Mouse (Mus musculus) mouse embryonic stem cell (cell line): Measurements from ENCODE around the gene Nup50.
"Not testable (repeated sequence)": the region's sequence is repeated elsewhere in the genome, so short reads cannot be mapped to it uniquely, and the experiment has no call there.

Source experiments
- in situ Hi-C, 2 experiments: fragments of 300-500 bp; cut with MboI; formaldehyde crosslinking; loops; 1 replicate in 1 of 2; 3 replicates in 1 of 2; pipeline ENCODE4 v1.14.3; 2019 to 2020; ENCODE audit warnings: low sequenced_read_pairs in 2 of 2, low pct_unique_long_range_greater_than_20kb in 1 of 2, mixed read lengths in 1 of 2; ENCODE audit not compliant: unreplicated experiment in 1 of 2

The Nup50 gene

DNA sequence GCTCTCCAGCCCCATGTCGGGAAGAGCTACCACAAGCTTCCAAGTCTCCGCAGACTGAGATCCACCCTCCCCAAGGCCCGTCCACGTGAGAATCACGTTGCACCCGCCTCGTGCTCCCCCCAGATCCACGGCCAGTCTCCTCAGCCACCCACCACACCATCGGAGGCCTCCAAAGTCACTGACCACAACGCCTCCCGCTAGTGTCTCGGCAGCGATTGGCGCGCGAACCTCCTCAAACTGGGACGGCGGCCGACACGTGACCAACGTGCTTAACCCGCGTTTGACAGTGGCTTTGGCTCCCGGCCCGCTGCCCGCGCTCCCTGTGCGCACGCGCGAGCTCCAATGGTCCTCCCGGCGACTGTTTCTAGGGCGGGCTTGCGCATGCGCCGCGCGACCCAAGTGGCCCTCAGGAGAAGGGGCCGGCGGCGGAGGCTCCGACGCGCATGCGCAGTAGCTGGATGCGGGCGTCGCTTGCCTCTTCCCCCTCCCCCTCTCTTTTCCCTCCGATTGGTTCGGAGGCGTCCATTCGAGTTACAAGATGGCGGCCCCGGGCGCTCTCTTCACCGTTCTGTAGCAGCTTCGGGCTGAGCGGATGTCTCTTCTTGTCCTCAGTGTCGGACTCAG is at the start of gene Nup50:
TSS of gene Nup50 (plus strand) at position 528 of the 624 bp plus-strand sequence.
- in situ Hi-C loops: no loop called here

DNA sequence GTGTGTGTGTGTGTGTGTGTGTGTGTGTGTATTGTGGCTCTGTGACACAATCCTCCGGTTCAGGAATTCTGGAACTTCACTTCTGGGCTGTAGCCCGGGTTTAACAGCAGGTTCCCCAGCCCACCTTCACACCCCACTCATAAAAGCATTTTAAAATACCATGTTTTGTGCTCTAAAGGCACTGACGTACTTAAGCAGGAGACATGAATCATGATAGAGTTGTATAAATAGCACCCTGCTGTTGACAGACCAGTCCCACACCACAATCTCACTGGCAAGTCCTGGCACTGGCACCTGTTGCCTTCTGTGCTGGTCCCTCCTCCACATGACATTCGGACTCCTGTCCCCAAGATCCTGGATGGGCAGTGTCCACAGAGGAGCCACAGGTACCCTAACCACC is 49.3 kb upstream of the Nup50 start:
- in situ Hi-C loops: no loop called here

DNA sequence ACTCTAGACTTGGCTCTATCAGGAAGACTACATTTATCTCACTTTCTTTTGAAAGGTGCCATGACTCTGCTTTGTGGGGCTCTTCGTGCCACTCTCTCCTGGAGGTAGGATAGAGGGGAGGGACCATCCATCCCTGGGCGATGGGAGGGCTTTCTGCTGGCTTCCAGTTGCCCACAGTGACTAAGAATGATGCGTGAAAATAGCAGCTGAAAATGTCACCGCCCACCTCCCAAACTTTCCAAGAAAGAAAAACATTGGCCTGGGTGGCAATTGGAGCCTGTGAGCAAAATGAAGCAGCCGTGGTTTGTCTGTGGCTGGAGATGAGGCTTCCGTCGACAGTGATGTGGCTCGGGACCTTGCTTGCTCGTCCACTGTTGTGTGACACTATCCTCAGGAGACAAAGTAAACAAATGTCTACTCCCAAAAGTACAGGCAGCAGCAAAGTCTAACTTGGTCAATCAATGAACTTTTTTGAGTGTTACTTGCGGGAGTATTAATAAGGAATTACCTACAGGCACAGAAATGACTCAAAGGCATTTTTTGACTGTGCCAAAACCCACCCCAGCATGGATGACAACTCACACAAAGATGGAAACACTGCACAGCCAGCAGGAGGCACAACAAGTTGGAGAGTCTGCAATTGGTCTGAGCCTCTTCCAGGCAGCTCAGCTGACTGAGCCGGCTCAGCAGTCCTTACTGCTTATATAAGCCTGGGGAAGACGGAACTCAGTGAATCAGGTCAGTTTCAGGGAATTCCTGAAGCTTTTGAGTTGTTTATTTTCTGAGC is 46.0 kb upstream of the Nup50 start:
- in situ Hi-C loops: no loop called here

DNA sequence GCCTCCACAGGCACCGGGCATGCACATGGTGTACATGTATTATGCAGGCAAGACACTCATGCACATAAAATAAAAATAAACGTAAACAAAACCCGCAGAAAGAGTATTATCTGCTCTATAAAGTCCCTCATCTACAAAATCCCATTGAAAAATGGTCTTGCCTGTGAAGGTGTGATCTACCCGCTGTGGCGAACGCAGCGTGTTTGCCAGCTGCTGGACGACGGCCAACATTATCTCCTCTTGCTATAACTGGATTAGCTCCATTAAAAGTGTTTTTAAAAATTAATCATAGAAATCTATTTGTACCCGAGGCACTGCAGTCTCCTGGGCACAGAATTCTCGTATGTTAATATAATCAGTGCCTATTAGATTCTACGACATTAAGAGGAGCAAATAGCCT is 35.1 kb upstream of the Nup50 start:
- in situ Hi-C loops: no loop called here

DNA sequence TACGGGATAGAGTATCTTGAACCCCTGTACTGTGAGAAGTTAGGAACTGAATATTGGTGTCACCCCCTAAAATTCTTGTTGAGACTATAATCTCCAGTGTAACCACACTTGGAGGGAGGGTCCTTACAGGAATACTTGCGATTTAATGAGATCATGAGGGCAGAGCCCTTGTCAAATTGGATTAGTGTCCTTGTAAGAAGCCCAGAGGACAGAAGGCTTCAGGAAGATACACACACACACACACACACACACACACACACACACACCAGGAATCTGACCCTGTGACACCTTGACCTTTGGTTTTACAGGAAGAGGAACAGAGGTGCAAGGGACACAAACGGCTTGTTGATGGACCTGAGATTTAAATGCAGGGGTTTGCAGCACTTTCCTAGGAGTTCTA is 32.0 kb upstream of the Nup50 start:
- in situ Hi-C loops: no loop called here

DNA sequence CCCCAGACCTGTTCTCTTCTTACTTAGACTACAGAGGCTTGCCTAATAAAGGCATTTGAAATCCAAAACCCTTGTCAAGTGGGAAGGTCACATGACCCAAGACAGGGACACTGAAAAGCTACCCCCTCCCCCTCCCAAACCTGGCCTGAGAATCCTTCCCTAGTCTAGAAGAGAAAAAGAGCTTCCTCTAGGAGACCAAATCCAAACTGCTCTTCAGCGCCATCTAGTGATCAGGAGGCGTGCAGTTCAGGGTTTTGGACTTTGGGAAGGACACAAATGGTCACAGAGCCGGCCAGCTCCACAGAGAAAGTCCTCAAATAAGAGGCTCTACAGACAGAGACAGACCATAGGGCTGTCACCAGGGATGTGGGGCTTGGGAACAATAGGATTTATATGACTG is 31.6 kb upstream of the Nup50 start:
- in situ Hi-C loops: no loop called here

DNA sequence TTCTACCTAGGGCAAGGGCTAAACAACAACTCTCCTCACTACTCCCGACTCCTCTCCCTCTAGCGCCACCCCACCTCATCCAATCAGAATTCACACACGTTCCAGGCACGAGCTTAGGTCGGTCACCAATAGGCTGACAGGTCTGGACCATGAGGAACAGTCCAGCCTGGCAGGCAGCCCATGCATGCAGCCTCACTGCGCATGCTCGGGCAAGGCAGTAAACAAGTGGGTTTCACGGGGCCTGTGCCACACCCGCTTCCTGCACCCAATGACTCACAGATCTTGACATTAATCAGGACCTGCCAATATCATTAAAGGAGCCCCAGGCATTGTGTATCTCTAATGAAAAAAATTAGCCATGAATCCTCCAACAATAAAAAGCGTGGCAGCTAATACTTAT is 27.0 kb upstream of the Nup50 start:
- in situ Hi-C loops: not testable (repeated sequence)

DNA sequence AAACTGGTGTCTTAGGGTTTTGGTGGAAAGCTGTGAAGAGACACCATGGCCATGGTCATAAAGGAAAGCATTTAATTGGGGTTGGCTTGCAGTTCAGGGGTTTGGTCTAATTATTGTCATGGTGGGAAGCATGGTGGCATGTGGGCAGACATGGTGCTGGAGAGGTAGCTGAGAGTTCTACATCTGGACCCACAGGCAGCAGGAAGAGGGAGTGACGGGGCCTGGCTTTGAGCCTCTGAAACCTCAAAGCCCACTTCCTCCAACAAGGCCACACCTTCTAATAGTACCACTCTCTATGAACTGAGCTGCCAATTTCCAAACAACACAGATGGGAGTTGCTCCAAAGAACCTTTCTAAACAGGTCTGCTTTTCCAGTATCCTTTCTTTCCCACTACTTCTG is 26.5 kb upstream of the Nup50 start:
- in situ Hi-C loops: no loop called here

DNA sequence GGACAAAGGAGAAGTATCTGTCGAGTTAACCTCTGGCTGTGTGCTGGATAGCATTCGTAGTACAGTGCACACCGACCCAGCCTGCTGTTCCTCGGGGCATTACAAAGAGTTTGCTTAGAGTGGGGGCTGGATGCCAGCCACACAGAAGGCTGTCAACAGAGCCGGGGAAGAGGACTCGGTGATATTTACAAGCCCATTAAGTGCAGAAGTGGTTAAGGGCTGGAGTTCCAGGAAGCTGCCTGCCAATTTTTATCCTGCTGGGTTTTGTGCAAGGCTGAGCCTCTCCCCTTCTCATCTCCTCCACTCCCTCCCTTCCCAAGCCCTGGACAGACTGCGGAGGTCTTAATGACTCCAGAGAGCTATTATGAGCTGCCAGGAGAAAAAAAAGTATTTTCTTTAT is 25.1 kb upstream of the Nup50 start:
- in situ Hi-C loops: no loop called here

DNA sequence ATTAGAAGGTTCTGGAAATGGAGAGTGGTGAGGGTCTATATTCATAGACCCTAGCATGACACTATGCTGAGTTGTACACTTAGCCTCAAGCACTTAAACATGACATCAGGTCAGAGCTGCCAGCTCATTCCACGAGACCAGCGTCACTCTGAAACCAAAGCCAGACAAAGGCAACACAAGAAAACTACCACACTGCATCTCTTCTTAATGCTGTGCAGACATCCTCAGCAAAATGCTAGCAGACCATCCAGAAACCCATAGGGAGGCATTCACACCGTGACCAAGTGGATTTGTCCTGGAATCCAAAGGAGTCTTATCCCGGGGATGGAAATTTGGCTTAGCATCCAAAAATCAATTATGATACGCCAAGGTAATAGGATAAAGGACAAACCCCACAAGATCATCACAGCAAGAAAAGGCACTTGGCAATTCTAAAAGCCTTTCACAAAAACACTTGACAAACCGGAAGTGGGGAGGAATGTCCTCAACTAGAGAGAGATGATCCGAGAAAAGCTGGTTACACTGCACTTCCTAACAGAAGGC is 19.3 kb upstream of the Nup50 start:
- in situ Hi-C loops: no loop called here

DNA sequence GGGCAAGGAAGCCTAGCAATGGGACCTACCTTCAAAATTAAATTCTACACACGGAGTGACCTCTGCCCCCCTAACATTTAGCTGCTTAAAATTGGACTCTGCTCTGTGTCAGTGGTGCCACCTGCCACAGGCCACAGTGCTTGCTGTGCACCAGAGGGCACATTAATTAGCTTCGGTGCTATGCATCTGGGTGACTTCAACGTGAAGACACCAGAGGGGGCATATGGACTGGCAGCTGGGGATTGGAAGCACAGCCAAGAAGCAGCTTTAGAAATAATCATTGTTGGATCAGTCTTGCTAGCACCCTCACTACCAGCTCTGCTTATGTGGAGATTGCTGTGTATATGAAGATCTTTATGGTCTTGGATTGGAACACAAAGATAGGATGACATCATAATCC is 10.0 kb upstream of the Nup50 start:
- in situ Hi-C loops: no loop called here

DNA sequence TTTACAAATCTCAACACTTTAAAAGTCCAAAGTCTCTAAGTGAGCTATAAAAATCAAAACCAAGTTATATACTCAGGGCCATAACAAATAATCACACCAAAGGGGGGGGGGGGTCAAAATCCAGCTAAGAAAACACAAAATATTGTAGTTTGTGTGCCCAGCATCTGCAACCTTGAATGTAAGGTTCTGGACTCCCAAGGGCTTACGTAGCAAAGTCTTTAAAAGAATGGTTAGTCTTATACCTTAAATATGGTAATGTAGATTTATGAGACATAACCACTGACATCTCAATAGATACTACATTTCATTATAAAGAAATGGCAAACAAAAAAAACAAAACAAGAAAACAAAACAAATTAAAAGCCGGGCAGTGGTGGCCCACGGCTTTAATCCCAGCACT is 3.3 kb upstream of the Nup50 start, which contains the start of gene Gm29666:
TSS of gene Gm29666 (minus strand) at position 101 of the 400 bp plus-strand sequence.
- in situ Hi-C loops: no loop called here

DNA sequence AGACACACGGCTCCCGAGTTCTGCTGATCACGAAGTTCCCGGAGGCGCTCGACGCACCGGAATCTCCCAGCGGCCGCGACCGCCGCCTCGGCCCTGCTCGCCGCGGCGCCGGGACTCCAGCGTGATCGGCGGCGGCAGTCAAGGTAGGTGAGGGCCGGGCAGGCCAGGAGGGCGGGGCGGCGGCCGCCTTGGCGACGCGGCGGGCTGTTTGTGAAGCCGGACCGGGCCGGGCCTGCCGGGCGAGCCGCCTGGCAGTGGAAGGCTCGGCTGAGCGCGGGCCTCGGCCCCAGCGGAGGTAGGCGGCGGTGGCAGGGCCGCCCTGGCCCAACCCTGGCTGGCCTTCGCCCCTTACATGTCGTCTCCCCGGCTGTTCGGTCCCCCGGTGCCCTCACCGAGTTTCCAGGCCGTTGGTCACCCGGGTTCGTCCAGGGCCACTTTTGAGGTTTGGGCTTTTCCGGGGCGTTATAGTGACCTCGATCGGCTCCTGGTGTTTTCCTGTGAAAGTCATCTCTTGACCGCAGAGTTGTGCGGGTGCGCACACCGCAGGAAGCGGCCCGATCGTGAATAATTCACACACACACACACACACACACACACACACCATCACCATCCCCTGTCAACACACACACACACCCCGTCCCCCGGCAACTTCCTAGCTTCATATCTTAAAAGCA is 434 bp downstream of the Nup50 start:
- in situ Hi-C loops: no loop called here

DNA sequence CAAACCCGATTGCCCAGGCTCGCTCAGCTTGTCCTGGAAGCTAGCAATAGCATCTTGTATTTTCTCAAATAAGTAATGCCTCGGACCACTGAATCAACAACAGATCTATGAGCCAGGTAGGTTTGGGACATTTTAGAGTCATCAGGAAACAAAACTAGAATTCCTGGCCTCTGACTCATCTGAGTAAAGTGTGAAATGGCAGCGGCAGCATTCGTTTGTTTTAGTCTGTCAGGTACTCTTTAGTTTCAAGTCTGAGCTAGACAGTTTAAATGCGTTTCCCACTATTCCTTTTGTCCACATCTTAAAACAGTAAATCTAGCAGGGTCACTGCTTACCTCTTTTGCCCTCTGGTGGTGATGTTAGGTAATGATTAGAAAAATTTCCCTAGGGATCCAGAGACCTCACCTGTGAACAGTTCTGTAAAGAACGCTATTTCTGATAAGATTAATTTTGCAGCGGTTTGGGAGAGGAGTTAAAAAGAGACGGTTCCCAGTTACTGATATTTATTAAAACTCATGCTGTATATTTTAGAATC is 1.6 kb downstream of the Nup50 start:
- in situ Hi-C loops: no loop called here

DNA sequence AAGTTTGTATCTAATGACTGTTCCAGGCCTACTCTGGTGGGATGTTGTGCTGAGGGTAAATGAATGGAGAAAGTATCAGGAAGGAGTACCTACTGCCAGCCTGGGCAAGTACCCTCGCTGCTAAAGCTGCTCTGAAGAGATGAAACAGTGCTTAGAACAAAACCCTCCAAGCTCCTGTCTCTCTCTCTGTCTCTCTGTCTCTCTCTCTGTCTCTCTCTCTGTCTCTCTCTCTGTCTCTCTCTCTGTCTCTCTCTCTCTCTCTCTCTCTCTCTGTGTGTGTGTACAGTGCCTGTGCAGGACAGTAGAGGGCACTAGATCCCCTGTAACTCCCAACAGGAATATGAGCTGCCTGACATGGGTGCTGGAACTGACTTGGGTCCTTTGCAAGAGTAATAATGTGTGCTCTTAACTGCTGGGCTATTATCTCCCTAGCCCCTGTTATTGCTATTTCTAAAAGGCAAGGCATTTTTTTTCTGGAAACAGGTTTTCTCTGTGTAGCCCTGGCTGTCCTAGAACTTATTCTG is 2.3 kb downstream of the Nup50 start:
- in situ Hi-C loops: no loop called here

DNA sequence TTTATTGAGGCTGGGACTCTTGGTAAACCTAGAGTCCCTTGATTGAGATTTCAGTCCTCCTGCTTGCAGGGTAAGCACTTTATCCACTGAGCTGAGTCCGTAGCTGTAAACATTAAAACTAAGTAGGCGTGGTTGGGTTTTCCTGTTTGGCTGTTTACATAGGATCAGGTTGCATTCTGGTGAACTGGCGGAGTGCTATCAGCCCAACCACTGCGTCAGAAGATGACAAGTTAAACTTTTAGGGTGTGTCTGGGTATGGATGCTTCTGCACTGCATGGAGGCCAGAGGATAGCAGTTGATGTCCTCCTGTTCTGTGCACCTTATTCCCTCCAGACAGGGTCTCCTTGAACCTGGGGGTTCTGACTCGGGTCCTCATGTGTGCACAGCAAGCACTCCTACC is 9.1 kb downstream of the Nup50 start:
- in situ Hi-C loops: no loop called here

DNA sequence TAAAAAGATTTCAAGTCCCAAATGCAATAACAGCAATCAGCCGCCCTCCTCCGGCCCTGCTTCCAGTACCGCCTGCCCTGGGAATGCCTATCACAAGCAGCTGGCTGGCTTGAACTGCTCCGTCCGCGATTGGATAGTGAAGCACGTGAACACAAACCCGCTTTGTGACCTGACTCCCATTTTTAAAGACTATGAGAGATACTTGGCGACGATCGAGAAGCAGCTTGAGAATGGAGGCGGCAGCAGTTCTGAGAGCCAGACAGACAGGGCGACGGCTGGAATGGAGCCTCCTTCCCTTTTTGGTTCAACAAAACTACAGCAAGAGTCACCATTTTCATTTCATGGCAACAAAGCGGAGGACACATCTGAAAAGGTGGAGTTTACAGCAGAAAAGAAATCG is 11.7 kb downstream of the Nup50 start:
- in situ Hi-C loops: no loop called here

DNA sequence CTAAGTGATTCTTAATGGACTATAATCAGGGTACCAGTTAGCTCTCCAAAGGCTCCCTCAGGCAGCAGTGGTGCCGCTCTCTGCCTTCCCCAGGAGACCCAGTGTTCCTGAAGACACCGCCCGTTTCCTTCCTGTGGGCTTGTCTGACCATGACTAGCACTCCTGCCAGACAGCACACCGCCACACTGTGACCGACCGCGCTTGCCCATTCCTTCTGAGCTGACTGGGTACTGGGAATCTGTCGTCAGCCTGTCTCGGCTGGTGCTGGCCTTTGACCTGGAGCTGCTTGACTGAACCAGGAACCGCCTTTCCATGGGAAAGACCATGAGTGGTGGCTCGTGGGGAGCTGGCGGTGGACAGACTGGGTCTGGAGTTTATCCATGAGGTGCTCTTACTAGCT is 16.9 kb downstream of the Nup50 start:
- in situ Hi-C loops: no loop called here

DNA sequence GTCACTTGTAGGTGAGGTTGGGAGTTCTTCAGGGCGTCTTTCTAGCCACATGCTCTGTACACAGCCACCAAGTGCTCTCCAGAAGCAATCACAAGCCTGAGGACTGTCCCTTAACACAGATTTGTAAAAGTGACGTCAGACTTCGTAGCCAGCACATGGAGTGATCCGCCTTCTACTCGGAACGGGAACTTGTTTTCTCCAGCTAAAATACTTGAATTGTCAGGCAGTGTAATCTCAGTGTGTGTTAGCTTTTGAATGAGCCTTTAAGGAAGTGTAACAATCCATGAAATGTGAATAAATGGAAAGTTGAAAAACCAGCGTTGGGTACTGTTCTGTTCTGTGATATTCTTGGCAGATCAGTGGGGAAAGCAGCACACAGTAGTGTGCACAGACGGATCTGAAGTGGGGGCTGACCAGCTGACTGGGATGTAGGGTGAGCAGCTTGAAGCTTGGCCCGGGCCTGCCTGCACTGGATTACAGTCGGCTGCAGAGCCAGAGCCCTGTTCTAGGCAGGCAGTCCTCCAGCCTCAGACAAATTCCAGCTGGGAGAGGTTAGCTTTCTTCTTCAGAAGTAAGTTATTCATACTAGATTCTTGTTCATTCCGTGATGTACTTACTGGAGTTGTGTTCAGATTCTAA is 19.6 kb downstream of the Nup50 start:
- in situ Hi-C loops: no loop called here
